Mouse (Mus musculus): ENCODE results near the gene Gbp9. TPM values are rescaled to one million over a fixed set of nuclear protein-coding genes. Genes with fewer than 3 reads are reported as not detected.
"Not testable (repeated sequence)": the region's sequence is repeated elsewhere in the genome, so short reads cannot be mapped to it uniquely, and the experiment has no call there.

Gbp9 gene
- 6.2 and 6.9 TPM in 2 replicates for polyA plus RNA-seq (2012; rRNA removed)

GRCm38 (mm10) chr5:105139409-105140088 is at the start of gene Gbp9, which contains the start of the genes Gbp8 and Gbp4:
Gbp9 (minus strand) TSS chr5:105139539.
Gbp8 (minus strand) TSS chr5:105139540.
Gbp4 (minus strand) TSS chr5:105139586.
- DNase-seq (ENCODE audit: low read depth), result not testable (repeated sequence)

- DNase-seq (ENCODE audit: low read depth), result no peak
Observed at GRCm38 (mm10) chr5:105181446-105181845, 42.1 kb upstream of the Gbp9 start.

GRCm38 (mm10) chr5:105156582-105156981 is 17.2 kb upstream of the Gbp9 start:
- no peak for DNase-seq (ENCODE audit: low read depth)

GRCm38 (mm10) chr5:105154049-105154448 is 14.7 kb upstream of the Gbp9 start:
- DNase-seq (ENCODE audit: low read depth), result no peak

GRCm38 (mm10) chr5:105148062-105148461 is 8.7 kb upstream of the Gbp9 start:
- not testable (repeated sequence) for DNase-seq (ENCODE audit: low read depth)

GRCm38 (mm10) chr5:105146447-105146846 is 7.1 kb upstream of the Gbp9 start:
- no peak for DNase-seq (ENCODE audit: low read depth)

GRCm38 (mm10) chr5:105145731-105146130 is 6.4 kb upstream of the Gbp9 start:
- DNase-seq (ENCODE audit: low read depth), result not testable (repeated sequence)

- not testable (repeated sequence) for DNase-seq (ENCODE audit: low read depth)
Observed at GRCm38 (mm10) chr5:105140089-105140810, 911 bp upstream of the Gbp9 start.

- no peak for DNase-seq (ENCODE audit: low read depth)
Observed at GRCm38 (mm10) chr5:105138906-105139305, 433 bp downstream of the Gbp9 start.

GRCm38 (mm10) chr5:105136706-105137304 is 2.5 kb downstream of the Gbp9 start:
- not testable (repeated sequence) for DNase-seq (ENCODE audit: low read depth)

GRCm38 (mm10) chr5:105121731-105122130 is 17.6 kb downstream of the Gbp9 start:
- not testable (repeated sequence) for DNase-seq (ENCODE audit: low read depth)

- DNase-seq (ENCODE audit: low read depth), result no peak
Observed at GRCm38 (mm10) chr5:105115740-105116139, 23.6 kb downstream of the Gbp9 start.

GRCm38 (mm10) chr5:105114696-105115095 is 24.6 kb downstream of the Gbp9 start:
- DNase-seq (ENCODE audit: low read depth), result no peak

- no peak for DNase-seq (ENCODE audit: low read depth)
Observed at GRCm38 (mm10) chr5:105113656-105114055, 25.7 kb downstream of the Gbp9 start.

- not testable (repeated sequence) for DNase-seq (ENCODE audit: low read depth)
Observed at GRCm38 (mm10) chr5:105110271-105110852, 29.0 kb downstream of the Gbp9 start.

GRCm38 (mm10) chr5:105109775-105110174 is 29.6 kb downstream of the Gbp9 start:
- DNase-seq (ENCODE audit: low read depth), result not testable (repeated sequence)

GRCm38 (mm10) chr5:105105689-105106088 is 33.6 kb downstream of the Gbp9 start:
- DNase-seq (ENCODE audit: low read depth), result not testable (repeated sequence)

GRCm38 (mm10) chr5:105081900-105082299 is 57.4 kb downstream of the Gbp9 start:
- no peak for DNase-seq (ENCODE audit: low read depth)

- not testable (repeated sequence) for DNase-seq (ENCODE audit: low read depth)
Observed at GRCm38 (mm10) chr5:105068356-105068755, 71.0 kb downstream of the Gbp9 start.

- not testable (repeated sequence) for DNase-seq (ENCODE audit: low read depth)
Observed at GRCm38 (mm10) chr5:105064443-105064842, 74.9 kb downstream of the Gbp9 start.

GRCm38 (mm10) chr5:105063321-105063720 is 76.0 kb downstream of the Gbp9 start:
- no peak for DNase-seq (ENCODE audit: low read depth)

GRCm38 (mm10) chr5:105062403-105062802 is 76.9 kb downstream of the Gbp9 start:
- DNase-seq (ENCODE audit: low read depth), result not testable (repeated sequence)

All from gonadal fat pad, adult 2 months (tissue).